Mouse (Mus musculus): ENCODE data around the gene Psmb11. TPM values are rescaled to one million over a fixed set of nuclear protein-coding genes. Genes with fewer than 3 reads are reported as not detected.
"Not testable (repeated sequence)": the region's sequence is repeated elsewhere in the genome, so short reads cannot be mapped to it uniquely, and the experiment has no call there.

Psmb11 gene
- total RNA-seq, 1 experiment = not detected

DNA sequence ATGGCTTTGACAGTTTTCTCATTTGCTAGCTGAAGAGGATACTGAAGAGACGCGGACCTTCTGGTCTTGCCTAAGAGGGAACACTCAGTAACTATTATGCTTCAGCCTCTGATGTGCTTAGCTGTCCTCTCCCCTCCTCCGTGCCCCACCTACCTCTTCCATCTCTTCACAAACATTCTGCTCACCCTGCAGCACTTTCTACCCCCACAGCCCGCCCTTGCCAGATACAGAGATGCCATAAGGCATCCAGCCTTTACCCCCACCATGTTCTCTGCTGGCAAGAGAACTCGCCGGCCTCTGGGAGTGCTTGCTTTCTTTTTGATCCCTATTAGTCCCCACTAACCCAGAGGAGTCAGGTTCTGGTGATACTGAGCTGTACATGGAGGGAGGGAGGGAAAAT lies 10.6 kb upstream of the Psmb11 start:
- H3K9ac ChIP-seq (ENCODE audit: insufficient read depth, low read depth, low read length, poor library complexity, severe bottlenecking) = no peak overlapping the region
- DNase-seq (ENCODE audit: low read depth, low spot score) = no peak
- H3K36me3 ChIP-seq (ENCODE audit: control insufficient read depth, insufficient read depth, low read length, poor library complexity, severe bottlenecking) = peaks cover 26% of the 10 kb centered on the region
- H3K9me3 ChIP-seq (ENCODE audit: control insufficient read depth, insufficient read depth, low read depth, low read length) = no peaks in the 10 kb centered on the region
- no peak overlapping the region for H3K27ac ChIP-seq (ENCODE audit: insufficient read depth, low read depth, low read length, poor library complexity, severe bottlenecking)
- H3K4me1 ChIP-seq (ENCODE audit: control insufficient read depth in 2 of 2, insufficient read depth in 2 of 2, low read length in 2 of 2, poor library complexity in 1 of 2) = peaks cover 0 to 9% of the 10 kb centered on the region in 2 experiments; a peak in 2 of 4 replicates
- in situ Hi-C loops (cut with MboI; ENCODE audit: low sequenced_read_pairs in 2 of 2, unreplicated experiment in 2 of 2) = no loop called here
- no peak for TF ChIP-seq HCFC1 (IDR thresholded peaks at IDR 0.05; ENCODE audit: borderline replicate concordance, insufficient read depth, low read length)
- no peak for TF ChIP-seq ZC3H11A (IDR thresholded peaks at IDR 0.05; ENCODE audit: borderline replicate concordance, low read depth, low read length)
- TF ChIP-seq MAFK (IDR thresholded peaks at IDR 0.05; ENCODE audit: insufficient read depth, low read depth, low read length) = no peak
- TF ChIP-seq CHD2 (IDR thresholded peaks at IDR 0.05; ENCODE audit: low read depth, low read length) = no peak
- TF ChIP-seq ZNF384 (IDR thresholded peaks at IDR 0.05; ENCODE audit: low read depth, low read length) = no peak
- H3K4me3 ChIP-seq (ENCODE audit: insufficient read depth in 1 of 2, low read depth in 1 of 2, low read length in 2 of 2, poor library complexity in 1 of 2, severe bottlenecking in 1 of 2) = no peak overlapping the region

DNA sequence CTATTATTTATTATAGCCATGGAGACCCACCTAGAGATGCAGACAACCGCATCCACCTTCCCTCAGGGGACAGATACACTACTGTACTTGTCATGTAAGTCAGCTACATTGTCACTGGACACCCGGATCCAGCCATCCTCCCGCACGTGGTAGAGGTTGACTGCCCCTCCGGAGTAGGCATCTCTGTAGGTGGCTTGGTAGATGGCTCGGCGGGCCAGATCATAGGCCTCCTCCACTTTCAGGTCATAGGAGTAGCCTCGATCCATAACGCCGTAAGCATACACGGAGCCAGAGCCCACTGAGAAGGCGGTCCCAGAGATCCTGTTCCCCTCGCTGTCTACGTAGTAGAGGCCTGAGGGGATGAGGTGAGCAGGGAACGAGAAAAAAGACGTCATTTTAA lies 7.1 kb upstream of the Psmb11 start:
- H3K36me3 ChIP-seq (ENCODE audit: control insufficient read depth, insufficient read depth, low read length, poor library complexity, severe bottlenecking) = peaks cover 33% of the 10 kb centered on the region
- DNase-seq (ENCODE audit: low read depth, low spot score); H3K9ac ChIP-seq (ENCODE audit: insufficient read depth, low read depth, low read length, poor library complexity, severe bottlenecking); H3K4me3 ChIP-seq (ENCODE audit: insufficient read depth in 1 of 2, low read depth in 1 of 2, low read length in 2 of 2, poor library complexity in 1 of 2, severe bottlenecking in 1 of 2); H3K9me3 ChIP-seq (ENCODE audit: control insufficient read depth, insufficient read depth, low read depth, low read length); H3K27ac ChIP-seq (ENCODE audit: insufficient read depth, low read depth, low read length, poor library complexity, severe bottlenecking); in situ Hi-C loops (cut with MboI; ENCODE audit: low sequenced_read_pairs in 2 of 2, unreplicated experiment in 2 of 2); H3K4me1 ChIP-seq (ENCODE audit: control insufficient read depth in 2 of 2, insufficient read depth in 2 of 2, low read length in 2 of 2, poor library complexity in 1 of 2): not testable (repeated sequence)

DNA sequence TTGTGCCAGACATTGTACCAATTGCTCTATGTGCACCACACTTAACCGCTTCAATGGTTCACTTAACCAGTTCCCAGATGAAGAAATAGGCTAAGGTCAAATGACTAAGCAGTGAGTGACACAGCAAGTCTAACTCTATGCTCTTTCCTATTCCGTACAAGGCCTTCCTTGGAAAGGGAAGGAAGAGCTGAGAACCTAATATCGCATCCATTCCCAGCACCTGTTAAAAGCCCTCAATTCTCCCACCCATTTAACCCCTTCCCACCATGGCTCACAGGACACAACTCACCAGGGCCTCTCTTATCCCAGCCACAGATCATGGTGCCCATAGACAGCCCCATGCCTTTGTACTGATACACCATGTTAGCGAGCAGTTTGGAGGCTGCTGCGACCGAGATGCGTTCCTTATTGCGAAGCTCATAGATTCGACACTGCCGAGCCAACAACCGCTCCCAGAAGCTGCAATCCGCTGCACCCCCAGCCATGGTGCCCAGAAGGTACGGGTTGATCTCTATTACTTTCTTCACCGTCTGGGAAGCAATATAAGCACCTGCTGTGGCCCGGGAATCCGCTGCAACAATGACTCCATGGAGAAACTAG lies 4.9 kb upstream of the Psmb11 start:
- TF ChIP-seq MAFK (IDR thresholded peaks at IDR 0.05; ENCODE audit: insufficient read depth, low read depth, low read length) (no peak), CHD2 (IDR thresholded peaks at IDR 0.05; ENCODE audit: low read depth, low read length) (no peak), HCFC1 (IDR thresholded peaks at IDR 0.05; ENCODE audit: borderline replicate concordance, insufficient read depth, low read length) (no peak), ZC3H11A (IDR thresholded peaks at IDR 0.05; ENCODE audit: borderline replicate concordance, low read depth, low read length) (no peak)
- Histone ChIP-seq H3K9ac (ENCODE audit: insufficient read depth, low read depth, low read length, poor library complexity, severe bottlenecking) (no peak overlapping the region; the same call in 1 of the 2 replicates), H3K4me3 (ENCODE audit: insufficient read depth in 1 of 2, low read depth in 1 of 2, low read length in 2 of 2, poor library complexity in 1 of 2, severe bottlenecking in 1 of 2) (peak overlapping the region in 1 of 2 experiments; percentile 90; a peak in 2 of 4 replicates), H3K9me3 (ENCODE audit: control insufficient read depth, insufficient read depth, low read depth, low read length) (no peaks in the 10 kb centered on the region), H3K36me3 (ENCODE audit: control insufficient read depth, insufficient read depth, low read length, poor library complexity, severe bottlenecking) (peaks cover 33% of the 10 kb centered on the region), H3K27ac (ENCODE audit: insufficient read depth, low read depth, low read length, poor library complexity, severe bottlenecking) (no peak overlapping the region), H3K4me1 (ENCODE audit: control insufficient read depth in 2 of 2, insufficient read depth in 2 of 2, low read length in 2 of 2, poor library complexity in 1 of 2) (peaks cover 0 to 6% of the 10 kb centered on the region in 2 experiments; a peak in 2 of 4 replicates)
- in situ Hi-C loops (cut with MboI; ENCODE audit: low sequenced_read_pairs in 2 of 2, unreplicated experiment in 2 of 2) = no loop called here
- DNase-seq (ENCODE audit: low read depth, low spot score) = no peak

DNA sequence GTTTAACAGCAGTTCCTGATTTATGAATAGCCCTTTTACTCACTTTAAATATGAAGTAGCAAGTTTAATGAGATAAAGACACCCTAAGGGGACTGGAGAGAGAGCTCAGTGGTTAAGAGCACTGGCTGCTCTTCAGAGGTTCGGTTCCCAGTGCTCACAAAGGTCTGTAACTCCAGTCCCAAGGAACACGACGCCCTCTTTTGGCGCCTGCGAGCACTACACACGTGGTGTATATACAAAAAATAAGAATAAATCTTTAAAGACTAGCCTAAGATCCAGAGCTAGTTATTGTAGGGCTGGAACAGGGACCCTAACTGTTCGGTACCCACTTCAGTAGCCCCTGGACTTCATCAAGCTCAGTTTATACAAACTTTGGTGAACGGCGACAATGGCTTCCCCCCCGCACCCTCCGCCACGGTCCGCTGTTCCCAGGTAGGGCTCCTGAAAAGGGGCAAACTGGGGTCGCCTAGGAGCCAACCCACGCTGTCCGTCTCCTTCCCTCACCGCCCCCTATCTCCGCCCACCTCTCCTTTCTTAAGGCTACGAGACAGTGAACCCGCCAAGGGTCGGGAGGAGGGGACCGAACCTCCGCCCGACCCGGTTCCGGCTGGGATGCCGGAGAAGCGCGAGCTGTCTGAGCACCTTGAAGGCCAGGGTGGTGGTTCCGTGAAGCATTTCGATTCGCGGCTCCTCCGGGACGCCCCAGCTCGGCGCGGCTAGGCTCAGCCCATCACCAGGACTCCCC lies 3.9 kb upstream of the Psmb11 start:
- peak; percentile 52 for DNase-seq (ENCODE audit: low read depth, low spot score)
- H3K9ac ChIP-seq (ENCODE audit: insufficient read depth, low read depth, low read length, poor library complexity, severe bottlenecking) = peak overlapping the region; percentile 90
- H3K4me1 ChIP-seq (ENCODE audit: control insufficient read depth in 2 of 2, insufficient read depth in 2 of 2, low read length in 2 of 2, poor library complexity in 1 of 2) = peaks cover 0 to 6% of the 10 kb centered on the region in 2 experiments; a peak in 2 of 4 replicates
- no peaks in the 10 kb centered on the region for H3K9me3 ChIP-seq (ENCODE audit: control insufficient read depth, insufficient read depth, low read depth, low read length)
- H3K36me3 ChIP-seq (ENCODE audit: control insufficient read depth, insufficient read depth, low read length, poor library complexity, severe bottlenecking) = peaks cover 27% of the 10 kb centered on the region
- TF ChIP-seq ZNF384 (IDR thresholded peaks at IDR 0.05; ENCODE audit: low read depth, low read length) (no peak), CHD2 (IDR thresholded peaks at IDR 0.05; ENCODE audit: low read depth, low read length) (no peak), ZC3H11A (IDR thresholded peaks at IDR 0.05; ENCODE audit: borderline replicate concordance, low read depth, low read length) (no peak), MAFK (IDR thresholded peaks at IDR 0.05; ENCODE audit: insufficient read depth, low read depth, low read length) (no peak), HCFC1 (IDR thresholded peaks at IDR 0.05; ENCODE audit: borderline replicate concordance, insufficient read depth, low read length) (no peak)
- H3K27ac ChIP-seq (ENCODE audit: insufficient read depth, low read depth, low read length, poor library complexity, severe bottlenecking) = peak overlapping the region; percentile 65
- in situ Hi-C loops (cut with MboI; ENCODE audit: low sequenced_read_pairs in 2 of 2, unreplicated experiment in 2 of 2) = no loop called here
- peak overlapping the region; percentile 90 to 91 for H3K4me3 ChIP-seq (ENCODE audit: insufficient read depth in 1 of 2, low read depth in 1 of 2, low read length in 2 of 2, poor library complexity in 1 of 2, severe bottlenecking in 1 of 2)

All from ES-E14 (cell line).